Mouse (Mus musculus) kidney, postnatal 0 days (tissue): ENCODE data around the gene Foxo6. TPM values are rescaled to one million over a fixed set of nuclear protein-coding genes. Genes with fewer than 3 reads are reported as not detected.

ENCODE experiments used
- ATAC-seq: fragments of 200-750 bp; cut with Nextera tagmentation; replicated peaks from 2 replicates; pipeline ENCODE4 v1.8.0; 2017; ENCODE audit warnings: low read depth, moderate number of reproducible peaks, moderate TSS enrichment, moderate library complexity; ENCODE audit not compliant: low FRiP score
- DNase-seq: peaks from one replicate; pipeline ENCODE4 v3.0.0-alpha.2; 2016; ENCODE audit warnings: low spot score
- H3K27ac ChIP-seq: fragments of 300-500 bp; sonication (generic); 2 replicates; pipeline ENCODE4 v1.5.1; 2014; ENCODE audit warnings: mild to moderate bottlenecking
- H3K27me3 ChIP-seq: fragments of 300-500 bp; sonication (generic); 2 replicates; pipeline ENCODE4 v1.6.1; 2014; ENCODE audit warnings: low read length, mixed read lengths; ENCODE audit not compliant: insufficient read depth
- H3K36me3 ChIP-seq: fragments of 300-500 bp; sonication (generic); 2 replicates; pipeline ENCODE4 v1.6.1; 2014; ENCODE audit warnings: low read length, mixed read lengths; ENCODE audit not compliant: insufficient read depth
- H3K4me1 ChIP-seq: fragments of 300-500 bp; sonication (generic); replicated peaks from 2 replicates; pipeline ENCODE4 v1.6.1; 2014; ENCODE audit warnings: antibody characterized with exemption, low read length, mixed read lengths; ENCODE audit not compliant: insufficient read depth
- H3K4me2 ChIP-seq: fragments of 300-500 bp; sonication (generic); 2 replicates; pipeline ENCODE4 v1.6.1; 2014; ENCODE audit warnings: mild to moderate bottlenecking, low read length, moderate library complexity, mixed read lengths
- H3K4me3 ChIP-seq: fragments of 300-500 bp; sonication (generic); replicated peaks from 2 replicates; pipeline ENCODE4 v1.5.1; 2014; ENCODE audit warnings: low read depth, low read length
- H3K9ac ChIP-seq: fragments of 300-500 bp; sonication (generic); 2 replicates; pipeline ENCODE4 v1.6.1; 2014; ENCODE audit warnings: low read depth, low read length
- H3K9me3 ChIP-seq: fragments of 300-500 bp; sonication (generic); replicated peaks from 2 replicates; pipeline ENCODE4 v1.6.1; 2016; ENCODE audit warnings: low read length, inconsistent platforms, mixed read lengths
- CTCF ChIP-seq: IDR thresholded peaks from 2 replicates; pipeline ENCODE4 v1.5.1; 2016; ENCODE audit warnings: antibody characterized with exemption, low read depth, mild to moderate bottlenecking, moderate library complexity
- WGBS: fragments of 180-500 bp; shearing (Covaris S2); extraction: QIAGEN DNeasy Blood & Tissue Kit; methylation state at CpG from one replicate; pipeline ENCODE4 v1.1.7; 2014; 5-methylcytosine and 5-hydroxymethylcytosine counted together
- polyA plus RNA-seq: library from polyadenylated mRNA; unstranded; fragments of >200 nt; fragmentation: Nextera tagmentation; extraction: Ambion mirVana; gene quantifications from 2 replicates; pipeline ENCODE4 v1.2.1, GENCODE M21; 2015

The Foxo6 gene
- polyA plus RNA-seq, 1 experiment from 2014 or later: 0.11 TPM

DNA sequence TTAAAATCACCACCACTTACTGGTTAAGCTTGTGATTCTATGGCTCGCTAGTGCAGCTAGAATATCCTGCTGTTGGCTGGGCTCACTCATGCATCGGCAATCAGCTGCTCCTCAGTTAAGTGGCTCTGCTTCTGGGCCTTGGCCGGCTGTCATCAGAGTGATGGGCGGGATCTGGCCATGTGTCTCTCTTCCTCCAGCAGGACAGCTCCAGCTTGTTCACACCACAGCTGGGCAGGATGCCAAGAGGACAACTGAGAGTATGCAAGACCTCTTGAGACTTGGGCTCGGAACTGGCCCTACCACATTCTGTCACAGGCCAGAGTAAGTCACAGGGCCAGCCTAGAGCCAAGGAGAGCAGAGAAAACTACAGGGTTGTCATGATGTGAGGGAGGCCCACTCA lies 39.7 kb downstream of the Foxo6 start:
- H3K4me2 ChIP-seq: no peak overlapping the region
- no peaks in the 10 kb centered on the region for H3K36me3 ChIP-seq
- no peak overlapping the region for H3K9ac ChIP-seq
- peaks cover 7% of the 10 kb centered on the region for H3K4me1 ChIP-seq
- H3K27me3 ChIP-seq: no peaks in the 10 kb centered on the region
- no peak for TF ChIP-seq CTCF
- no peak for ATAC-seq
- no peak overlapping the region for H3K27ac ChIP-seq
- H3K9me3 ChIP-seq: no peaks in the 10 kb centered on the region
- no peak overlapping the region for H3K4me3 ChIP-seq
- peak; percentile 72 for DNase-seq
- WGBS: 26% methylated on average over 5 of the region's 5 CpGs

DNA sequence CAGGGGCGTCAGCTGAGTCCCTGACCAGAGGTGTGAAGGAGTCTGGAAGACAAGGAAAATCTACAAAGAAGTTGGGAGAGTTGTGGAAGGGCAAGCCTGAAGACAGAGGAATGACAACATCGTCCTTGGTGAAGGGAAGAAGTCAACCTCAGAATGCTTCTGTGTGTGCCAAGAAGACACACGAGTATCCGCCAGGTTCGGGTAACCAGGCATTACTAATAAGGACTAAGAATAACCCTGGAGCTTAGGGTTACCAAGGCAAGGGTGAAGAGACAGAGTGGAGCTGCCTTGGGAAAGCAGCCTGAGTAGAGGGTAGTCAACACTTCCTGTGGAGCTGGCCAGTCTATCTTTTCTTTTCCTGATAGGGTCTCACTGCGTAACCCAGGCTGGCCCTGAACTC lies 41.1 kb downstream of the Foxo6 start:
- TF ChIP-seq CTCF: no peak
- WGBS: 85% methylated on average over 6 of the region's 6 CpGs
- Histone ChIP-seq H3K4me1 (peaks cover 7% of the 10 kb centered on the region), H3K36me3 (no peaks in the 10 kb centered on the region), H3K9ac (no peak overlapping the region), H3K9me3 (no peaks in the 10 kb centered on the region), H3K27me3 (no peaks in the 10 kb centered on the region), H3K4me2 (no peak overlapping the region), H3K27ac (no peak overlapping the region), H3K4me3 (no peak overlapping the region)
- ATAC-seq (no peak), DNase-seq (no peak)

DNA sequence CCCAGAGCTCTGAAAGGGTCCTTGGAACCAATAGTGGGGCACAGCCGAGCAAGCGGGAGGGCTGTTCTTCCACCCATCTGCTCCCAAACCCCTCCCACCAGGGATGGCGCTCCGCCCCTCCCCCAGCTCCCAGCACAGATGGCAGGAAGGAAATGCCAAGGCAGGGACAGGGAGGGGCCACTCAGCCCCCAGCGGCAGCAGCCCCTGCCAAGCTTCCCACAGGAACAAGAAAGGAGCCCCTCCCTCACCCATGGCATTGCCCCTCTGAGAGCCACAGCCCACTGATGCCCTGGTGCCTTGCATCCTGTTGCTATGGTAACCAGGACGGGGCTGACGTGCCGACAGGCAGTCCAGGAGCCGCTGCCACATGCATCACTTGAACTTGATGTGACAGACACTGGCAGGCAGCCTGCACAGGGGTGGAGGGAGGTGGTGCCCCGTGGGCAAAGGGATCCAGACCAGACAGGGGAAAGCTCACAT lies 44.3 kb downstream of the Foxo6 start:
- no peak for DNase-seq
- Histone ChIP-seq H3K27me3 (no peaks in the 10 kb centered on the region), H3K4me3 (no peak overlapping the region), H3K9ac (no peak overlapping the region), H3K36me3 (no peaks in the 10 kb centered on the region), H3K9me3 (no peaks in the 10 kb centered on the region), H3K4me1 (no peaks in the 10 kb centered on the region), H3K4me2 (no peak overlapping the region), H3K27ac (no peak overlapping the region)
- ATAC-seq: 0 out of 2 replicates have a peak, but pooled peaks have one; percentile 38
- no peak for TF ChIP-seq CTCF
- WGBS: 3% methylated on average over 10 of the region's 10 CpGs

- 64% methylated on average over 3 of the region's 3 CpGs for WGBS
- ATAC-seq (no peak), DNase-seq (no peak)
- H3K9ac ChIP-seq: no peak overlapping the region
- no peaks in the 10 kb centered on the region for H3K36me3 ChIP-seq
- no peaks in the 10 kb centered on the region for H3K4me1 ChIP-seq
- TF ChIP-seq CTCF: no peak
- no peaks in the 10 kb centered on the region for H3K9me3 ChIP-seq
- H3K27me3 ChIP-seq: no peaks in the 10 kb centered on the region
- H3K4me2 ChIP-seq: no peak overlapping the region
- no peak overlapping the region for H3K27ac ChIP-seq
- no peak overlapping the region for H3K4me3 ChIP-seq
These were observed 46.0 kb downstream of the Foxo6 start for GRCm38 (mm10) chr4:120241106-120241505.

GRCm38 (mm10) chr4:120239419-120239818 lies 47.7 kb downstream of the Foxo6 start:
- Histone ChIP-seq H3K27me3 (no peaks in the 10 kb centered on the region), H3K9me3 (no peaks in the 10 kb centered on the region), H3K36me3 (no peaks in the 10 kb centered on the region), H3K4me2 (no peak overlapping the region), H3K9ac (no peak overlapping the region), H3K4me1 (no peaks in the 10 kb centered on the region), H3K4me3 (no peak overlapping the region), H3K27ac (no peak overlapping the region)
- DNase-seq (no peak), ATAC-seq (no peak)
- no peak for TF ChIP-seq CTCF
- 59% methylated on average over 3 of the region's 3 CpGs for WGBS

DNA sequence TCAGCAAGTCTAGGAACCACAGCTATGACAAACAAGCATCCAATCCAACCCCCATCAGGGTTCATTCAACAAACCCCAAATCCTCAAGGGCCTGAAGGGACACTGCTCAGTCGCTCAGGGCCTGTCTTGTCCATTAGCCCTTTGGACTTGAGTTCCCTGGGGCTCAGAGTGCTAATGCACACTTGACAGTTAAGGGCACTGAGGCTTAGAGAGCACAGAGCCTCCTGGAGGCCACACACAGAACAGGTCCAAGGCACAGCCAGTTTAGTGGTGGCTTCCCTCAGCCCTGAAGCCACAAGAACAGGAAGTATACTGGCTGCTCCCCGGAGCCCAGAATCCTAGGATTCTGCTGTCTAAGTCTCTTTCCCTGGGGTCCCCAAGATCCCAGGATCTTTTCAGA lies 53.9 kb downstream of the Foxo6 start:
- TF ChIP-seq CTCF: peak; percentile 31; the same call in 1 of the 2 replicates
- WGBS: 43% methylated on average over 2 of the region's 2 CpGs
- Histone ChIP-seq H3K4me2 (no peak overlapping the region), H3K9me3 (no peaks in the 10 kb centered on the region), H3K27ac (no peak overlapping the region), H3K27me3 (no peaks in the 10 kb centered on the region), H3K9ac (no peak overlapping the region), H3K4me1 (no peaks in the 10 kb centered on the region; the same call in 1 of the 2 replicates), H3K4me3 (no peak overlapping the region), H3K36me3 (no peaks in the 10 kb centered on the region)
- no peak for DNase-seq
- ATAC-seq: no peak

- Histone ChIP-seq H3K9me3 (no peaks in the 10 kb centered on the region), H3K9ac (no peak overlapping the region), H3K4me3 (no peak overlapping the region), H3K4me1 (no peaks in the 10 kb centered on the region; the same call in 1 of the 2 replicates), H3K4me2 (no peak overlapping the region), H3K27ac (no peak overlapping the region), H3K27me3 (no peaks in the 10 kb centered on the region), H3K36me3 (no peaks in the 10 kb centered on the region)
- TF ChIP-seq CTCF: no peak
- no peak for ATAC-seq
- WGBS: 72% methylated on average over 2 of the region's 2 CpGs
- DNase-seq: no peak
These were observed 54.6 kb downstream of the Foxo6 start for GRCm38 (mm10) chr4:120232541-120232940.
